Mouse (Mus musculus) adrenal gland, adult 8-10 months (tissue): ENCODE results near the gene Sphkap. TPM values are rescaled to one million over a fixed set of nuclear protein-coding genes. Genes with fewer than 3 reads are reported as not detected.

Experiments
- DNase-seq: peaks from one replicate; pipeline ENCODE4 v3.0.0; 2022
- total RNA-seq, 4 experiments: library from RNA; stranded (reverse); gene quantifications; 2 replicates each; pipeline ENCODE4 v1.2.4; 2022

Gene Sphkap
- total RNA-seq, result 10 to 100 TPM in 3 of 4 experiments, 1 to 10 TPM in 1; 9.5 to 16.1 (median 12.4) TPM

DNA sequence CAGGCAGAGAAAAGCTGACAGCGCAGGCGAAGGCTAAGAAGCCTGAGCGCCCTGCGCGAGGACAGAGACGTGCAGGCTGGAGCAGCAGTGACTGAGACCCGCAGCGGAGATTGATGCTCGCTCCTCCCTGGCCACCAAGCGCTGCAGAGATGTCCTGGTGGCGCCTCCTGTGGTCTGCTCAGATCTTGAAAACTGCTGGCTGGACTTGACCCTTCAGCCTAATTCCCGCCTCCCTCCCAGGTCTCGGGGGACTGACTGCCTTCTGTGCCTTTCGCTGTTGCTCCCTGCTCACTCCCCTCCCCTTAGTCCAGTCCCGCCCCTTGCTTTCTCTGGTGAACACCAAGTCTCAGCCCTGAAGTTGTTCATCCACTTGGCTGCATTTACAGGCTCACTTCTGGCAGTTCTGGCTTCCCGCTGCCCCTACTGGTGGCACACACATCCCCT, at the start of gene Sphkap:
Sphkap (minus strand) TSS at position 180 of the 444 bp plus-strand sequence.
- peak; percentile 55 for DNase-seq

- DNase-seq, result no peak
Measured at GRCm38 (mm10) chr1:83451291-83451690, 43.3 kb upstream of the Sphkap start.

DNA sequence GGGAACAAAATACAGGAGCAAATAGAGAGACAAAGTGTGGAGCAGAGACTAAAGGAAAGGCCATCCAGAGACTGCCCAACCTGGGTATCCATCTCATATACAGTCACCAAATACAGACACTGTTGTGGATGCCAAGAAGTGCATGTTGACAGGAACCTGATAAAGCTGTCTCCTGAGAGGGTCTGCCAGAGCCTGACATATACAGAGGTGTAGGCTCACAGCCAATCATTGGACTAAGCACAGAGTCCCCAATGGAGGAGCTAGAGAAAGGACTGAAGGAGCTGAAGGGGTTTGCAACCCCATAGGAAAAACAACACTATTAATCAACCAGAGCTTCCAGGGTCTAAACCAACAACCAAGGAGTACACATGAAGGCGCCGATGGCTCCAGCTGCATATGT, 32.4 kb upstream of the Sphkap start:
- DNase-seq, result no peak

DNA sequence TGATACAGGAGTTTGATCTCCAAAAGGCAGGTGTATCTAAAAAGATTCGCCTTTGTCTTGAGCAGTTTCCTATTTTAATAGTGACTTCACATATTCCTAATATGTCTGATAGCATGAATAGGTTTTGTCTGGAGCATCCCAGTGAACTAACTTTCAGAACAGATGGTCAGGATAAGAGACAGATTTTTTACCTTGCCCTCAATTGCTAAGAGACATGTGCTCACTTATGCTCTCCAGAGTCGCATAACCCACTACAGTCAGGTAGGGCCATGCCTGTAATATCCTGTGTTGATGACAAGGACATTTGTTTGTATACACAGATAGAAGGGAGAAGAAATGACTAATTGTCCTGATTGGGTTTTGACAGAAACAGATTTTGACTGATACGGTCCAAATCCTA, 25.9 kb upstream of the Sphkap start:
- DNase-seq, result no peak

- no peak for DNase-seq
Measured at GRCm38 (mm10) chr1:83429866-83430265, 21.9 kb upstream of the Sphkap start.

DNA sequence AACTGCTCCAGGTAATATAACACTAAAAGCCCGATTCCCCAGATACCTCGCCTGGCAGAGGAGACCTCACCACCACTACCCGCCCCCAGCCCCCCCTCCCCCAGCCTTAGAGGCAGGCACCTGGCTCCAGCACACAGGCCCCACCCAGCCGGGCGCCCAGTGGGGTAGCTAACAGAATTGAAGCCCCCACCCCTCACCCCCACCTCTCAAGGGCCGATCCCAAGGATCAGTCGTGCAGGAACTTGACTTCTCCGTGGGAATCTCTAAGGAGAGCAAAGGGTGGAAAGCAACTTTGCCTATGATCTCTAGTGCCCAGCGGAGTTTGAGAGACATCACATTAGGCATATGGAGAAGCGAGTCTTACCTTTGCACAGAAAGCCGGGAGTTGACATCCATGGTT, 384 bp downstream of the Sphkap start:
- DNase-seq, result no peak

DNA sequence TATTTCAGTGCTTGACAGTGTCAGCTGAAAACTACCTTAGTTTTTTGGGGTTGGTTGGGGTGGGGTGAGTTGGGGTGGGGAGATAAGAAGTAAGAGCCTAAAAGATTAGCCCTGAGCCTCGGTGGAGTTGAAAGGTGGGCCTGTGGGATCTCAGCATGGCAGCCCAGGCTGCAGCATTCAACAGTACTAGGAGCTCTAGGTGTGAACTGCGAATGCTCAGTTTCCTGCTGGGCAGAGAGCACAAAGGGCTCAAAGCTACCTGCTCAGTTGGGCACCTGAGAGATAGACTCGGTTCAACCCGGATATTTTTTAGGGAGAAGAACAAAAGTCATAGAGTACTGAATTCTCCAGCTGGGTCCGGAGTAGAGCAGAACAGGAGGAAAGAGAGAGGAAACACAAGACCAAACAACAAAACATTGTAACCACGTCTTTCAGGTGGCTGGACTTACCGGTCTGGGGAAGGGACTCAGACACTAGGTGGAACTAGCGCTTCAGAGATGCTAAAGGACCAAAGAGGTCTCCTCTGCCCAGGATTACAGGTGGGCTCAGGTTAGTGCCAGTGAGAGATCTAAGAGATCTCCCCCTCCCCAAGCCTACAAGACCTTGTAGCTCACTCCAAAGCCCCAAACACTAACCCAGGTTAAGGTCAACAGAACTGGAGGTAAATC, 984 bp downstream of the Sphkap start:
- DNase-seq, result no peak

DNA sequence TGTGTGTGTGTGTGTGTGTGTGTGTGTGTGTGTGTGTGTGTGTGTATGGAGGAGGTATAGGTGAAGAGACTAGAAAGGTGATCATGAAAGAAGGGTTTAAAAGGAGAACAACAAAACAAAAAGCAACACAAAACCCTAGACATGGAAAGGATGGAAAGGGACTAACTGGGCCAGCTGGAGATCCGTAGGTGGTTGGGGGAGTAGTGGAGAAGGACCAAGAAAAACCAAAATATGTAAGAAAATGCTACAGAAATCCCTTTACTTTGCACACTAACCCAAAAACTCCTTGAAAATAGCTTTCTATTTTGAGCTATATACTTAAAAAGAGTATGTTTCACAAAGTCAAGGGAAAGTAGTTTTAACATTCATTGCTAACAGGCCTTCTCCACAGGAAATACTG, 6.9 kb downstream of the Sphkap start:
- DNase-seq, result no peak

GRCm38 (mm10) chr1:83396284-83396683, 11.7 kb downstream of the Sphkap start:
- no peak for DNase-seq

- DNase-seq, result no peak
Measured at GRCm38 (mm10) chr1:83395559-83395958, 12.4 kb downstream of the Sphkap start.

DNA sequence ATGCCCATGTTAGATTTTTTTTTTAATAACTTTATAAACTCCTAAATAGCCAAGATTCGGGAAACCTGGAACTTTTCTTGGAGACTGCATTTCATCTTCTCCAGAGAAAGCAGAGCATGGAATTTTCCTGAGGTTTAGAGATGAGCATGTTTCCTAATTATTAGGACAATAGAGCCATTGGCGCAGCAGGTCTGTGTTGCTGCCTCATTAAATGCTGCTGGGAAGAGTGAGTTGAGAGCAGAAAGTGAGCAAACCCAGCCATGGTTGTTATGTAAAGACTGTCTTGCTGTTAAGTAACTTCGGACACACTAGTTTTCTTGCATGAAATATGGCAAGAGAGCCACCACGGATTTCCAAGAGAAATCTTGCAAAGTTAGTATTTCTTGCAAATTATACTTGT, 18.6 kb downstream of the Sphkap start:
- no peak for DNase-seq

DNA sequence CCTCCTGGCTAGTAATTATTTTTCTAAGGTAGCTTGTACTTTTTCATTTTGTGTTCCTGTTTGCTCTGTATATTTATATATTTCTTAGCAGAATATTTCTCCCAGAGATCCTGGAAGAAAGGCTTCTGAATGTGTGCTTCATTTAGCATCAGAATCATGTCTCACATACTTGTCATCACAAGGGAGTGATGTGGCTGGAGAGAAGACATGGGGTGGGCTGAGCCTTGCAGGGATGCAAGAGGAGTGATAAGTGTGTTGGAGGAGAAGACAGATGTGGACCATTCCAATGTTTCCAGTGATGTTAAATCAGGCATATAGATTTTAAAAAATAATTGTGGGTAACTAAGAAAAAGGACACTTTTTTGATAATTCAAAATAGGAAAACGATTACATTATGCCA, 30.6 kb downstream of the Sphkap start:
- no peak for DNase-seq

DNA sequence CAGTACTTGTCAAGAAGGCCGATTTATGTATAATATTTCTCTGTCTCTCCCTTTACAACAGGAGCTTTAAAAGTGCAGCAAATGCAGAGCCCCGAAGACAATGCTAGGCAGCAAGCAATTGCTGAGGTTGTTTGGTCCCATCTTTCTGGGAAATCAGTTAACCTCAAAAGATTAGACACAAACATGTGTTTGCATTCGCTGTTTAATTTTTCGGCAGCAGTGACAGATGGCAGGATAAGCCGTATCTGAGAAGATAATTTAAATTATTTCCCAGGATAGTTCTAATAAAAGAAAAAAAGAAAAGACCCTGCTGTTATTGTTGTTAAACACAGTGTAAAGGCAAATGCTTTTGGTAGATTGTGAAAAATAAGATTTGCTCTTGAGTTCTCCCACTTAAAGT, 41.5 kb downstream of the Sphkap start:
- DNase-seq, result no peak

- no peak for DNase-seq
Measured at GRCm38 (mm10) chr1:83362168-83362567, 45.8 kb downstream of the Sphkap start.

GRCm38 (mm10) chr1:83346453-83346852, 61.5 kb downstream of the Sphkap start:
- DNase-seq, result no peak

GRCm38 (mm10) chr1:83345572-83345971, 62.4 kb downstream of the Sphkap start:
- DNase-seq, result no peak

DNA sequence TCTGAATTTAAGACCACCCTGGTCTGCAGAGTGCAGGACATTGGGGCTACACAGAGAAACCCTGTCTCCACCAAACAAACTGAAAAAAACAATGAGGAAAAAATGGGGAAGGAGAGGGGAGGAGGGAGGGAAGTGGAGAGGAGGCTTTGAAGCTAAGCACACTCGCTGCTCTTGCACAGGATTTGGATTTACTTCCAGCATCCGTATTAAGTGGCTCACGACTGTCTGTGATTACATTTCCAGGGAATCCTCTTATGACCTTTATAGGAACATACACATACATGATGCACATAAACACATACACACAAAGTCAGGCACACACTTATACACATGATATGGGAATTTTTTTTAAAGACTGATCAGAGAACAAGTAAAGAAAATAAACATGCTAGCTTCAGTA, 62.9 kb downstream of the Sphkap start:
- DNase-seq, result no peak

GRCm38 (mm10) chr1:83342726-83343250, 65.2 kb downstream of the Sphkap start:
- no peak for DNase-seq

GRCm38 (mm10) chr1:83339358-83339757, 68.6 kb downstream of the Sphkap start:
- DNase-seq, result no peak

DNA sequence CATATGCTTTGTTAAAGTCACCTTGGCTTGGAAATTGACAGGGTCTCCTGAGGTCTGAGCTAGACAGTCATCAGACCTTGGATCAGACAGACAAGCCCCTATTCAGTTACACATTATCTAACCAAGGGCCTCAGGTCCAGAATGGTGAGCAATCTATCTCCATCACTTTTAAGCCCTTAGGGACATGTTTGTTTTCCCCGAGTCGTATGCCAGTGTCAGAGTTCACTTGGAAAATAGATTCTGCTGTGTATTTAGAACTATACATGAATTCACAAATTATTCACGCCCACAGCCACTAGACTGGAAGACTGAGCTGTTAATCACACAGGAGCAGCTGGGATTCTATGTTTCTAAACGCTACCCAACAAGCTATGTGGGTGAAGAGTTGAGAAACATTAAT, 91.1 kb downstream of the Sphkap start:
- DNase-seq, result no peak

DNA sequence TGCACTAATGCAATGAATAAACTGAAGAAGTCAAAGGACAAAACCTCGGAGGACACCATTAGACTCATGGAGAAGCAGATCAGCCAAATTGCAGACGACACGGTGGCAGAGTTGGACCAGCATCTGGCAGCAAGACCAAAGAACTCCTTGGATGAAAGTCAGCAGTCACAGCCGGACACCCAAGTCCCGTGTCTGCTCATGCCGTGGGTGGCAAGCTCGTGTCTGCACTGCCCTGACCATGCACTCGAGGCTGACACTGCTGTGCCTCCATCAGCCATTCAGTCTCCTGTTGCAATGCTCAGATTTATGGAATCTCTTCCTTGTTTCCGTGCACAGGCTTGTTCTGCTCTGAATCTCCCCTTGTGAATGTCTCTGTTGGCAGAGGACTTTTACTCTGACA, 92.9 kb downstream of the Sphkap start:
- DNase-seq, result no peak

GRCm38 (mm10) chr1:83311607-83312295, 96.2 kb downstream of the Sphkap start:
- no peak for DNase-seq

GRCm38 (mm10) chr1:83297137-83298076, 110.6 kb downstream of the Sphkap start:
- DNase-seq, result no peak
